Mouse (Mus musculus): ENCODE data around the gene Ins2.

GRCm38 (mm10) chr7:142653726-142654125, 89.5 kb downstream of the Ins2 start:
- no peak for TF ChIP-seq POLR2A (IDR thresholded peaks at IDR 0.05; ENCODE audit: control insufficient read depth, low read depth, low read length)
- TF ChIP-seq CTCF (IDR thresholded peaks at IDR 0.05; ENCODE audit: control insufficient read depth, insufficient read depth, insufficient replicate concordance, low read depth, low read length): no peak
